Mouse (Mus musculus) erythroblast, adult 5-6 weeks (primary cell): ENCODE results near the gene Mrpl43. TPM values are rescaled to one million over a fixed set of nuclear protein-coding genes. Genes with fewer than 3 reads are reported as not detected.

Source experiments
- ATAC-seq: replicated peaks from 2 replicates; pipeline ENCODE4 v1.8.0; 2016; ENCODE audit warnings: moderate number of reproducible peaks, mild to moderate bottlenecking, moderate TSS enrichment, inconsistent platforms; ENCODE audit not compliant: poor library complexity, low FRiP score, severe bottlenecking
- total RNA-seq, 2 experiments: library from RNA; stranded (forward) in 1 of 2; stranded (reverse) in 1 of 2; fragments of 150-400 nt in 1 of 2; fragments of 200-764, 138-1000 nt in 1 of 2; gene quantifications; 2 replicates each; pipeline versions ENCODE4 v1.2.3 to v1.2.4; 2015 to 2017; ENCODE audit warnings: low replicate concordance in 2 of 2

Mrpl43 gene
- total RNA-seq, 2 experiments from 2014 or later, result 8.0 to 9.2 TPM

DNA sequence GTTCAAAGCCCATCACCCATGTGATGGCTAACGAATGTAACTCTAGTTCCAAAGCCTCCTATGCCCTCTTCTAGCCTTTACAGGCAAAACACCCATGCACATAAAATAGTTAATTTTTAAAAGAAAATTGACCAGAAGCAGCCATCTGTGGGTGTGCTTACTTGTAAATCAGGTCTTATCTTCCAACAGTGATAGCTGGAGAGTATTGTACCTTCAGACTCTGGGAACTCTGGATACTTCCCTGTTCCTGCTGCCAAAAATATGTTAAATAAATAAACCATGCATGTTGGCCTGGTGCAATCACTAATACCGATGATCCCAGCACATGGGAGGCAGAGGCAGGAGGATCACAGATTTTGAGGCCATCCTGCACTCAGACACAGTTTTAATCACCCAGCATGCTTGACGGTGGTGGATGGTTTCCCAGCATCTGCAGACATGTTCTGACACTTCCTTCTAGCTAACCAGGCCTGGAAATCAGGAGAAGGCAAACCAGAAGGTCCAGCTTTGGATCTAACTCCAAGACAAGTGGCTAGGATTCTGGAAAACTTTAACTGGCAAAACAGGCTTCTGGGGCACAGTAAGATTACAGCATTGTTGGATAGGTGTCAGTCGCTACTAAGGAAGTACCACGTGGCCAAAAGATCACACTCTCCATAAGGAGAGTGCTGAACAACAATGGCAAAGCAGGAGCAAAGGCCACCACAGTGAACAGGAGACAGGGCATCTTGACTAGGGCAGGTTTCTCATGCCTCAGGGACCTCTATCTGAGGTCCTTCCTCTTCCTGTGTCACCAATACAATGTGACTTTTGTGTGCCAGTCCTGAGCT lies 20.9 kb downstream of the Mrpl43 start:
- no peak for ATAC-seq

DNA sequence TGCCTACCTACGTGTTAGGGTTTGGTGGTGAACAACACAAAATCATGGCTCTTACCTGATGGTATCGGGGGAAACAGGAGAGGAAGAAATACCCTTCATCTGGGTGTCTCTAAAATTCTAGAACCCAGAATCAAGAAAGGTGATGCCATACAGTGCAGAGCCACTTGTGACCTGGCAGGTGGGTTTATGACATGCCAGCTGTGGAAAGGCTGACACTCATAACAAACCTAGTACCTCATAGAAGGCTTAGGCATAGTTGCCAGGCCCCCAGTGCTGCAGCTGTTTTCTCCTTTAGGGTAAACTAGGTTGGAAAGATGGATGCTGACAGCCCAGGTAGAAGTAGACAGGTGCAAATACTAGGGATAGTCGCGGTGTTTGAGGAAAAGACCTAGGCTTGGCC lies 21.8 kb downstream of the Mrpl43 start:
- no peak for ATAC-seq

DNA sequence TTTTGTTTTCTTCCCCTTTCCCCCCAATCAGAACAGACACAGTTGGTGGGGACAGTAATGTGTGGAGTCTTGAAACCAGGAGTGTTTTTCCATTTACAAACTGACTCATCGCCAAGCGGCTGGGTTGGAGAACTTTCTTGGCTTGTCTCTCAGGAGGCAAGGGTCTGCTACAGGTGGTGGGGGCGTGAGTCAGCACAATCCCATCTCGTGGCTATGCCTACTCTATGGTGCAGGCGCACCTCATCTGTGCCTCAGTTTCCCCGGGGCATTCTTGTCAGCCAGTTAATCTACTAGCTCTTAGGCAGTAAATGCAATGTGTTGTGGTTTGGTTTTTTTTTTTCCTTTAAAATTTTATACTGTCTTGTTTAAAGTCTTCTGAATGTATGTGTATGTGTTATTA lies 22.9 kb downstream of the Mrpl43 start:
- ATAC-seq, result no peak

DNA sequence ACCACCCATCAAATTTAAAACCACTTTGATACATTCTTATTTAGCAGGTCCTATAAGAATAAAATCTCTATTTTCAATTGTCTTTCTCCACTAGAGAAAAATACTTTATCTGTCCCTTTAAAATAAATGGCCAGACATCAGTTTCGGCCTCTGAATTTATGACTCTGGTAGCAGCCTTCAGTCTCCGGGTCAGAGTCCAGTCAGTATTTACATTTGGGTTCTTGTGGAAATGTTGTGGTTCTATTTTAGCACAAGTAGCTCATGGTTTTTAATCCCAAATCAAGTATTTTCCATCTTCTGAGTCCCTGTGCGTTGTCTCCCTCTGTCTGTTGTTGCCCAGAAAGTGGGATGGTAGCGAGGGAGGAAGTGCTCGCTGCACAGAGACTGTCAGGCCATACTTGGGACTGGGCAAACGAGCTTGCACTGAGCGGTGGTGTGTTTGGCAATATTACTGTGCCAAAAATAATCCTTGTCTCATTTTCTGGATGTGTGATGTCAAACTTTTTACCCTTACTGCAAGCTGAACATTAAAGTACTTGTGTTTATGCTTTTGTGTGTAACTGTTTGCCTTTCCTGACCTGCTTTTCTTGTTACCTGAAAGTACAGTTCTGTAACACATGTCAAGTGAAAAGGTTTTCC lies 23.6 kb downstream of the Mrpl43 start:
- ATAC-seq, result no peak

DNA sequence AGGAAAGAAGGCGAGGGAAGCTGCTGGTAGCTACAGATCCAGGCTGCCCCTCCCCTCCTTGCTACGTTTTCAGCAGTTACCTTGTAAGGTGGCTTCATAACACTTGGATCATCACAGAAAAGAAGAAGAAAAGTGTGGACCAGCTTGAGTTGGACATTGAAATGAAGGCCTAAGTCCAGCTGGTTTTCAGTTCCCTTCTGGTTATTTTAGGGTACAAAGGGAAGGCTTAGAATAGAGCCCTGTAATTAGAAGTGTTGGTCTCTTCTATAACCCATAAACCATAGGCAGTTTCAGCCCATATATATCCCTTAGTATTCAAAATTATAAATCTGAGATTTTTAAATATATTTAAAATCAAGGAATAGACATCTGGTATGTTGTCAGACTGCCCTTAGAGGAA lies 25.5 kb downstream of the Mrpl43 start:
- ATAC-seq, result no peak

DNA sequence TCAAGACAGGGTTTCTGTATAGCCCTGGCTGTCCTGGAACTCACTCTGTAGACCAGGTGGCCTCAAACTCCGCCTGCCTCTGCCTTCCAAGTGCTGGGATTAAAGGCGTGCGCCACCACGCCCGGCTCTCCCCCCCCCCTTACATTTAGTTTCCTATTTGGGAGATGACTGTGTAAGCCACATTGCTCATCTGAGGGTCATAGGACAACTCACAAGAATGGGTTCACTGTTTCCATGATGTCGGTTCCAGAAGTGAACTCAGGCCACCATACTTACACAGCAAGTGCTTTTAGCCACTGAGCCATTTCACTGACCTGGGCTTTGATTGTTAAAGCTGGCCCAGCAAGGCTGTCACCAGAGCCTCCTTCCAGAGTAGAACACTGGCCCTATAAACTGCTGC lies 29.1 kb downstream of the Mrpl43 start:
- ATAC-seq, result no peak

DNA sequence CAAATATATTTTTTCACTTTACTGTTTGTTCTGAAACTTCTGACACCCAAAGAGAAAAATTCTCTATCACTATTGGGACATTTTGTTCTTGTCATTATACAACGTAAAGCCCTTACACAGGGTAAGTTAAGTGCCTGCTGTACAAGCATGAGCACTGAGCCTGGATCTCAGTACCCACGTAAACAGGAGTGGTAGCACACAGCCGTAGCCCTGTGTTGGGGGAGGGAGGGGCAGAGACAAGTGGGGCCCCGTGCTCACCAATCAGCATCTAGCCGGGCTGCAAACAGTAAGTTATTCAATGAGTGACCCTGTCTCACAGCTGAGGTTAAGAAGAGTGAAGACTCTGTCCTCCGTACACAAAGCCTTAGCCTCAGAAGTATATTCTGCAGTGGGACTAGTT lies 29.6 kb downstream of the Mrpl43 start:
- no peak for ATAC-seq

DNA sequence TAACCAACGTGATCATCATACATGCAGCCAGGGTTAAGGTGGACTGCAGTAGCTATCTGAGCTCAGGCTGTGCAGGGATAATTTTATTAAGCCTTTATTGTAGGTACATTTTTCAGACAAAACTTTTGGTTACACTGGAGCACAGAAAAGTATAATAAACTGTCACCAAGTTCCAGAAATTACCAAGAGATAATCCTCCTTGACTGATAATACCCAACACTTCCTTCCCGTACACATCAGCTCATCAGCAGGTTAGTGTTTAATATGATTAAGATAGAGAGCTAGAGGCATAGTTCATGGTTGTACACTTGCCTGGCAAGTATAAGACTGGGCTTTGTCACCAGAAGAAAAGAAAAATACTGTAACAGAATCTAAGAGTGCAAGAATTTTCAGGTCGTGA lies 37.9 kb downstream of the Mrpl43 start:
- ATAC-seq, result no peak

DNA sequence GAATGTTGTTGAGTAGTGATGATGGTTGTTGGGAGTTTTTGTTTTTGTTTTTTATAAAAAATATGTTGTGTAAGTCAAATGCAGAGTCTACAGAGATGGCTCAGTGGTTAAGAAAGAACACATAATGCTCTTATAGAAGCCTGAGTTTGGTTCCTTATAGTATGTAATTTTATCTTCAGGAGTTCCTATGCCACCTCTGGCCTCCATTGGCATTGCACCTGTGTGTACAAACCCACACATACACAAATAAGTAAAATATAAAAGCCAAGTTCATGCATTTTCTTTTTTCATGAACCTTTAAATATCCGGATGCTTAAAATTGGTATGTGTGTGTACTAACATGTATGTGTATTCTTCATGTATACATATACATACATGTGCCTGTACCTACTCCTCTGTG lies 40.3 kb downstream of the Mrpl43 start:
- ATAC-seq, result no peak

DNA sequence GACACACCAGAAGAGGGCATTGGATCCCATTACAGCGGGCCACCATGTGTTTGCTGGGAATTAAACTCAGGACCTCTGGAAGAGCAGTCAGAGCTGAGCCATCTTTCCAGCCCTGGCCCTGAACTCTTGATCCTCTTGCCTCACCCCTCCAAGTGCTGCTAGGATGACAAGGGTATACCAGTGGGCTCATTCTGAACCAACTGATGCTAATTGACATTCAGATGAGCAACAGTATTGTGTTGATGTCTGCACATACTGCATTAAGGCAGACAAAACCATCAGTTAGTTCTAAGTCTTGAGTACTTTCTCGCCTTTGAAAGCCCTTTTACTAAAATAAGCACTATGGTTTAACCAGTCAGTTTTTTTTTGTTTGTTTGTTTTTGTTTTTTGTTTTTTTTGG lies 46.6 kb downstream of the Mrpl43 start:
- ATAC-seq, result no peak

Other genes starting within 250 kb of the Mrpl43 start
- 14.0 TPM in 2 replicates for gene Slf2, start 75.3 kb downstream of the Mrpl43 start, total RNA-seq (2015; ENCODE audit: low replicate concordance)
- gene Slf2, start 75.3 kb downstream of the Mrpl43 start, total RNA-seq (2017; ENCODE audit: low replicate concordance), result 13.6 and 16.3 TPM in 2 replicates
- gene Sema4g, start 17.3 kb downstream of the Mrpl43 start, total RNA-seq (2015; ENCODE audit: low replicate concordance), result not detected in 2 replicates
- gene Sema4g, start 17.3 kb downstream of the Mrpl43 start, total RNA-seq (2017; ENCODE audit: low replicate concordance), result 0.09 TPM in 1 of 2 replicates, not detected in the other
- 0.84 and 3.5 TPM in 2 replicates for gene Twnk, start 779 bp downstream of the Mrpl43 start, total RNA-seq (2015; ENCODE audit: low replicate concordance)
- 1.9 and 5.2 TPM in 2 replicates for gene Twnk, start 779 bp downstream of the Mrpl43 start, total RNA-seq (2017; ENCODE audit: low replicate concordance)
- not detected in 2 replicates for gene Lzts2, start 8.0 kb upstream of the Mrpl43 start, total RNA-seq (2015; ENCODE audit: low replicate concordance)
- gene Lzts2, start 8.0 kb upstream of the Mrpl43 start, total RNA-seq (2017; ENCODE audit: low replicate concordance), result 0.42 and 0.60 TPM in 2 replicates
- gene Pdzd7, start 39.3 kb upstream of the Mrpl43 start, total RNA-seq (2015; ENCODE audit: low replicate concordance), result not detected in 2 replicates
- 0.28 TPM in 1 of 2 replicates, not detected in the other for gene Pdzd7, start 39.3 kb upstream of the Mrpl43 start, total RNA-seq (2017; ENCODE audit: low replicate concordance)
- 9.4 and 16.7 TPM in 2 replicates for gene Sfxn3, start 41.1 kb upstream of the Mrpl43 start, total RNA-seq (2015; ENCODE audit: low replicate concordance)
- gene Sfxn3, start 41.1 kb upstream of the Mrpl43 start, total RNA-seq (2017; ENCODE audit: low replicate concordance), result 3.4 and 3.8 TPM in 2 replicates
- gene Kazald1, start 68.8 kb upstream of the Mrpl43 start, total RNA-seq (2015; ENCODE audit: low replicate concordance), result not detected in 2 replicates
- gene Kazald1, start 68.8 kb upstream of the Mrpl43 start, total RNA-seq (2017; ENCODE audit: low replicate concordance), result not detected in 2 replicates
- gene Tlx1, start 144.2 kb upstream of the Mrpl43 start, total RNA-seq (2015; ENCODE audit: low replicate concordance), result not detected in 2 replicates
- gene Tlx1, start 144.2 kb upstream of the Mrpl43 start, total RNA-seq (2017; ENCODE audit: low replicate concordance), result not detected in 2 replicates
- gene Lbx1, start 229.4 kb upstream of the Mrpl43 start, total RNA-seq (2015; ENCODE audit: low replicate concordance), result not detected in 2 replicates
- gene Lbx1, start 229.4 kb upstream of the Mrpl43 start, total RNA-seq (2017; ENCODE audit: low replicate concordance), result not detected in 2 replicates